Mouse (Mus musculus) kidney, adult 2 months (tissue): ENCODE results near the gene Mss51. TPM values are rescaled to one million over a fixed set of nuclear protein-coding genes. Genes with fewer than 3 reads are reported as not detected.
A peak's percentile ranks its signal among the peaks of the same experiment; 100 is the strongest.

Source experiments
- DNase-seq: peaks from one replicate; pipeline ENCODE4 v3.0.0; 2021
- H3K27ac ChIP-seq: fragments of 200-500 bp; 2 replicates; pipeline ENCODE4 v1.5.1; 2012; ENCODE audit warnings: low read depth, low read length, control low read depth, inconsistent platforms; ENCODE audit not compliant: insufficient read depth
- H3K27me3 ChIP-seq: fragments of 200-500 bp; replicated peaks from 2 replicates; pipeline ENCODE4 v1.6.1; 2012; ENCODE audit warnings: mild to moderate bottlenecking, moderate library complexity, low read length, inconsistent platforms; ENCODE audit not compliant: control insufficient read depth, insufficient read depth
- H3K36me3 ChIP-seq: fragments of 200-500 bp; 2 replicates; pipeline ENCODE4 v1.6.1; 2012; ENCODE audit warnings: mild to moderate bottlenecking, moderate library complexity, low read length, inconsistent platforms; ENCODE audit not compliant: control insufficient read depth, insufficient read depth
- H3K4me1 ChIP-seq: fragments of 200-500 bp; 2 replicates; pipeline ENCODE4 v1.6.1; 2011; ENCODE audit warnings: low read length; ENCODE audit not compliant: control insufficient read depth, insufficient read depth
- H3K4me3 ChIP-seq: fragments of 200-500 bp; 2 replicates; pipeline ENCODE4 v1.5.1; 2011; ENCODE audit warnings: mild to moderate bottlenecking, low read depth, low read length, control low read depth; ENCODE audit not compliant: insufficient read depth
- CTCF ChIP-seq: fragments of 200-500 bp; conservative IDR thresholded peaks from 2 replicates; pipeline ENCODE4 v1.5.1; 2011; ENCODE audit warnings: low read depth, mild to moderate bottlenecking, control low read depth, low read length, moderate library complexity, mixed read lengths; ENCODE audit not compliant: insufficient read depth, insufficient read length
- POLR2A ChIP-seq: fragments of 200-500 bp; IDR thresholded peaks from one replicate; pipeline ENCODE4 v1.6.1; 2011; ENCODE audit warnings: low read depth, low read length, control low read depth
- WGBS: fragments of 180-500 bp; shearing (Covaris S2); methylation state at CpG from one replicate; pipeline ENCODE4 v1.1.7; 2018; 5-methylcytosine and 5-hydroxymethylcytosine counted together
- polyA plus RNA-seq: library from polyadenylated mRNA; depleted of rRNA; stranded (reverse); fragments of >200 nt; gene quantifications from 2 replicates; pipeline ENCODE4 v1.2.3, GENCODE M21; 2012; rRNA removed

Mss51 gene
- 0.19 and 0.45 TPM in 2 replicates for polyA plus RNA-seq

DNA sequence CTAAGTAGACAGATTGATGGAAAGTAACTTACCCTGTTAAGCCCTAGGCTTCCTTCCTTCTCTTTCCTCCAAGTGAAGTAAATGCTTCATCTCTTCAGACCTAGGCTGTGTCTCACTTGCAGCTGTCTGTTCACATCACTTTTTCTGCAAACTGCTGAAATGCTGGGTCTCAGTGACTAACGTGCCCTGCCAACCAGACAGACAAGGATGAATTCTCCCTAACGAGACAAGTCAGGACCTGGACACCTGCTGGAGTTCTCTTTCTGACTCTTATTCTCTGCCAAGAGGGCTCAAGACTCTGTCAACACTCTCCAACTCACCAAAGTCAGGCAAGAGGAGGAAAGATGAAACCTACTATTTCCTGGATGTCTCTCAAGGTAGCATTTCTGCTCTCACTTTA lies at the start of gene Mss51:
TSS of gene Mss51 (minus strand) at position 299 of the 400 bp plus-strand sequence.
- WGBS = 69% methylated on average over 2 of the region's 2 CpGs
- Histone ChIP-seq H3K27me3 (no peaks in the 10 kb centered on the region), H3K27ac (no peak within 1 kb of the TSS), H3K36me3 (no peaks in the 10 kb centered on the region), H3K4me3 (no peak within 1 kb of the TSS), H3K4me1 (no peaks in the 10 kb centered on the region)
- TF ChIP-seq POLR2A (no peak), CTCF (no peak)
- no peak for DNase-seq

DNA sequence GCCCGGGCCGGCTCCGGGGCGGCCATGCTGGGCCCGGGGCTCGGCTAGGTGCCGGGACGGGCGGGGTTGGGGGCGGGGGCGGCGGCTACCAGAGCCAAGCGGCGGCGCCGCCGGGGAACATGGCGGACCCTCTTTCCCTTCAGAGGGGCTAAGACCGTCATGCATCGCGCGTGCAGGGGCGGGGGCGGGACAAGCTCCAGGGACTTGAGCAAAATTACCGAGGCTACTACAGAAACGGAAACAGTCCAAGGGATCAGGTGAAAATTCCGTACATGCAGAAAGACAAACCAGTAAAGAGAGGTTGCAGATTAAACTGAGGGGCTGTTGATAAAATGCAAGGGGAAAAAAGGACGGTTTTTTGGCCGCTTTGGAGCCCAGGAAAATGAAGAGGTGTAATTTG lies 49.7 kb upstream of the Mss51 start, which contains the start of gene Ppp3cb:
TSS of gene Ppp3cb (minus strand) at position 159 of the 400 bp plus-strand sequence.
- H3K27me3 ChIP-seq = no peaks in the 10 kb centered on the region
- peaks cover 7% of the 10 kb centered on the region; the same call in 1 of the 2 replicates for H3K4me1 ChIP-seq
- WGBS = under 1% methylated on average over 27 of the region's 29 CpGs
- H3K4me3 ChIP-seq = peak within 1 kb of the TSS; percentile 99
- no peaks in the 10 kb centered on the region for H3K36me3 ChIP-seq
- DNase-seq = peak; percentile 92
- H3K27ac ChIP-seq = peak within 1 kb of the TSS; percentile 71
- TF ChIP-seq POLR2A (no peak), CTCF (no peak)

DNA sequence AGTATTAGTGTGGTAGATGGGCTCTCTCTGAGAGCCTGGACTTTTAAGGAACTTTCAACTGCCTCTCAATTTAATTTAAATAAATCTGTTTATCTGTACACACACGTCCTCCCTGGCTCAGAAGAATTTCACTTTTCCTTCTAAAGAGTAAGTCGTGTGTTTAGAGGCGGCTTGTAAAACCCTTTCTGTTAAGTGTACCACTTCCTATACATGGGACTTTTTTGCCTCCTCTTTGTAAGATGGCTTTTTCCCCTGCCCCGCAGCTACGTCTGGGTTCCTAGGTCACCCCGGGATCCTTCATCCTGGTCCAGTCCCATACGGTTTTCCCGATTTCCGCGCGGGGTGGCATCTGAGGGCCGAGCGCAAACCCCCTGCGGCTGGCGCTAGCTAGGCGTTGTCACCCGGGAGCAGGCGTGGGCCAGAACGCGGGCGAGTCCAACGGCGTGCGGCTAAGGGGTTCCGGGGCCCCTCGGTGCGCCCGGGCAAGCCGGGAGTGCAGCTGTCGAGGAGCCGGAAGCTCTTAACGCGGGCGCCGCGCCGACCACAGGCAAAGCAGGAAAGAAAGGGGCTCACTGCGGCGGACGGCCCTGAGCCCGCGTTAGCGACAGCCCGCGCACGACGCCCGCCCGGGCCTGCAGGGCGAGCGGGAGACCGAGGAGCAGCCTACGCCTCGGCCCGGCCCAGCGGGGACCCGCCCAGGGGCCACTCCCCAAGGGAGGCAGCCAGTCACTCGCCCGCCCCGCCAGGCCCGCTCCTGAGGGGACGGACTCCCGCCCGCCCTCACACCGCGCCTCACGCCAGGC lies 49.0 kb upstream of the Mss51 start:
- peak; percentile 95 for DNase-seq
- Histone ChIP-seq H3K4me1 (peaks cover 7% of the 10 kb centered on the region; the same call in 1 of the 2 replicates), H3K27ac (peak overlapping the region; percentile 71), H3K27me3 (no peaks in the 10 kb centered on the region), H3K4me3 (peak overlapping the region; percentile 99), H3K36me3 (no peaks in the 10 kb centered on the region)
- under 1% methylated on average over 66 of the region's 67 CpGs for WGBS
- TF ChIP-seq CTCF (no peak), POLR2A (no peak)

DNA sequence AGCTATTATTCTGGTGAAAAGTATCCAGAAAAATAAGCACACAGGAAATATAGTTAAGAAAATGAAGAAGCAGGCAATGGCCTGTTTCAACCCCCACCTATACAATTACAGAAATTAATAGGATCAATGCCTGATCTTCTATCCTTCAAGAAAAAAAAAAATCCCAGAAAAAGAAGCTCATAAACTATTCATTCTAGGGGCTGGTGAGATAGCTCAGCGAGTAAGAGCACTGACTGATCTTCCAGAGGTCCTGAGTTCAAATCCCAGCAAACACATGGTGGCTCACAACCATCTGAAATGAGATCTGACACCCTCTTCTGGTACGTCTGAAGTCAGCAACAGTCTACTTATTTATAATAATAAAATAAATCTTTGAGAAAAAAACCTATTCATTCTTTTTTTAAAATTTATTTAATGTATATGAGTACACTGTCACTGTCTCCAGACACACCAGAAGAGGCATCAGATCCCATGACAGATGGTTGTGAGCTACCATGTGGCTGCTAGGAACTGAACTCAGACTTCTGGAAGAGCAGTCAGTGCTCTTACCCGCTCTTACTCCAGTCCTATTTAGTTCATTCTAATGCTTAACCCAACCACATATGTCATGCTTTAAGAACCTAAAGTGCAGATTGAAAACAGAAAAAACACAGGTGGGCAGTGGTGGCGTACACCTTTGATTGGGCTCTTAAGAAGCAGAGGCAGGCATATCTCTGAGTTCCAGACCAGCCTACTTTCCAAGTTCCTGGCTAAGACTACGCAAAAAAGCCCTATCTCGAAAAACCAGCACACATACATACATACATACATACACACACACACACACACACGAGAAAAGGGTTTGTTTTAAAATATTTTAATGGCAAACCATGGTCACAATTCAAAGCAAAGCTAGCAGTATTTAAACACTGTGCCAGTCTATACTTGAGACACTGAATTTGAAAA lies 48.0 kb upstream of the Mss51 start:
- H3K27me3 ChIP-seq = no peaks in the 10 kb centered on the region
- peak overlapping the region; percentile 99; the same call in 1 of the 2 replicates for H3K4me3 ChIP-seq
- no peak overlapping the region for H3K27ac ChIP-seq
- H3K4me1 ChIP-seq = peaks cover 7% of the 10 kb centered on the region; the same call in 1 of the 2 replicates
- no peaks in the 10 kb centered on the region for H3K36me3 ChIP-seq
- no peak for TF ChIP-seq CTCF
- no peak for TF ChIP-seq POLR2A
- WGBS = 61% methylated on average over 7 of the region's 7 CpGs
- no peak for DNase-seq

DNA sequence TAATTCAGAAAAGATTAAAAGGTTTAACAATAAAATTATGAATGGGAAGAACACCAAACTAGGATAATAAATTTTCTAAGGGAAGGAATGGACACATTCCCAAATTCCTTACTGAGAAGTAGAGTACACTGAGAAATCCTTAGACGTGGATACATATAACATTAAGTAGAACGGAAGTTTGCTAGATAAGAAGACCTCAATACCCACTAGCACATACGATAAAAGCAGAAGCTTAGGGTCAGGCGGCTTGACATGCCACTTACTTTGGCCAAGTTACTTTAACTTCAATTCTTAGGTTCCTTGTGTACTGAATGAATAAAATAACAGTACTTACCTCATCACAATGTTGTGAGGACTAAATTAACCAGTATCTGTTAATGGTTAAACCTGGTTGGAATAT lies 32.9 kb upstream of the Mss51 start:
- no peak overlapping the region for H3K27ac ChIP-seq
- no peaks in the 10 kb centered on the region for H3K4me1 ChIP-seq
- WGBS = 72% methylated on average over 4 of the region's 4 CpGs
- no peak overlapping the region for H3K4me3 ChIP-seq
- no peak for DNase-seq
- no peaks in the 10 kb centered on the region for H3K27me3 ChIP-seq
- H3K36me3 ChIP-seq = peaks cover 1% of the 10 kb centered on the region; the same call in 1 of the 2 replicates
- TF ChIP-seq CTCF = no peak
- no peak for TF ChIP-seq POLR2A

DNA sequence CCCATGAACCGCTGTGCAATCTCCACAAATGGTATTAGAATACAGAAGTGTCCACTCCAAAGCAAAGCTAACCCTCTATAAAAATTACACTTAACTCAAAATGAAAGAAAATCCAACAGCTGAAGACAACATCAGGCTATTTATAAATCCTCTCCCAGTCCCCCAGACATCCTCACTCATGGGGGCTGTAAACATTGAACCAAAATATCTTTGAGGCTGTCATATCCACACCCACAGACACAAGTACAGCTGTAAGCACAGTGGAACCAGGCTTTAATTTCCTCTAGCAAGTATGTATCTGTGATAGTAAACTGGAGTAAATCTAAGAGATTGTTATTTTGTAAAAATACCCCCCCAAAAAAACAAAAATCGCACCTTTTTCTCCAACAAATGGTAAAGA lies 23.5 kb upstream of the Mss51 start:
- 95% methylated on average over 2 of the region's 2 CpGs for WGBS
- Histone ChIP-seq H3K36me3 (peaks cover 1% of the 10 kb centered on the region), H3K27ac (no peak overlapping the region), H3K4me1 (no peaks in the 10 kb centered on the region), H3K4me3 (no peak overlapping the region), H3K27me3 (no peaks in the 10 kb centered on the region)
- DNase-seq = no peak
- TF ChIP-seq POLR2A = no peak
- TF ChIP-seq CTCF = no peak
